Mouse (Mus musculus) embryonic fibroblast, embryonic 13.5 days (primary cell): ENCODE measurements around the gene Gpr39. TPM values are rescaled to one million over a fixed set of nuclear protein-coding genes. Genes with fewer than 3 reads are reported as not detected.

Experiments
- H3K27ac ChIP-seq: 2 replicates; pipeline ENCODE4 v1.5.1; 2012; ENCODE audit warnings: low read length, control low read depth, inconsistent platforms; ENCODE audit not compliant: insufficient read depth
- H3K4me1 ChIP-seq: 2 replicates; pipeline ENCODE4 v1.6.1; 2011; ENCODE audit warnings: low read length; ENCODE audit not compliant: control insufficient read depth, insufficient read depth
- H3K4me3 ChIP-seq: 2 replicates; pipeline ENCODE4 v1.5.1; 2011; ENCODE audit warnings: mild to moderate bottlenecking, control low read depth, low read length; ENCODE audit not compliant: insufficient read depth
- CTCF ChIP-seq: IDR thresholded peaks from 2 replicates; pipeline ENCODE4 v1.5.1; 2011; ENCODE audit warnings: mild to moderate bottlenecking, control low read depth, low read length, moderate library complexity, borderline replicate concordance; ENCODE audit not compliant: insufficient read depth
- POLR2A ChIP-seq: IDR thresholded peaks from 2 replicates; pipeline ENCODE4 v1.6.1; 2011; ENCODE audit warnings: low read depth, mild to moderate bottlenecking, control low read depth, low read length, moderate library complexity
- polyA plus RNA-seq: library from polyadenylated mRNA; stranded (reverse); fragments of >200 nt; gene quantifications from 2 replicates; pipeline ENCODE4 v1.2.4, GENCODE M21; 2011; ENCODE audit warnings: low read depth; ENCODE audit not compliant: missing spikeins, insufficient read length

Gene Gpr39
- polyA plus RNA-seq, 1 experiment = 1.2 TPM

DNA sequence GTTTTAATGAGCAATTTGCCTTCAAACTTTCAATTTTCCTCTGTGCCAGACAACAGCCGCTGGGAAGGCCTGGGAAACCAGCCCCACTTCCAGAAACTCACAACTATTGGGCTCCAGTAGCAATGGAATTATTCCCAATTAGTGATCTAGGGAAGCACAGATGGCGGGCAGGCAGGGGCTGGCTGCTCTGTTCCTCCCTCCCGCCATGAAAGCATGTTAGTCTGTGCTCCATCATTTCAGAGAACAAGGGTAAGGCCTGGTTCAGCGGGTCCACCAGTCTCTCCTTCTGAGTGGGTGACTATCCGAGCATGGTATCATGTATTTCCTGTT, 83.9 kb downstream of the Gpr39 start:
- TF ChIP-seq CTCF = no peak
- no peak for TF ChIP-seq POLR2A
- Histone ChIP-seq H3K4me3 (no peak overlapping the region), H3K4me1 (no peaks in the 10 kb centered on the region), H3K27ac (no peak overlapping the region)

GRCm38 (mm10) chr1:125762076-125762475, 85.3 kb downstream of the Gpr39 start:
- H3K4me3 ChIP-seq = no peak overlapping the region
- no peak overlapping the region for H3K27ac ChIP-seq
- TF ChIP-seq POLR2A (no peak), CTCF (no peak)
- H3K4me1 ChIP-seq = no peaks in the 10 kb centered on the region

DNA sequence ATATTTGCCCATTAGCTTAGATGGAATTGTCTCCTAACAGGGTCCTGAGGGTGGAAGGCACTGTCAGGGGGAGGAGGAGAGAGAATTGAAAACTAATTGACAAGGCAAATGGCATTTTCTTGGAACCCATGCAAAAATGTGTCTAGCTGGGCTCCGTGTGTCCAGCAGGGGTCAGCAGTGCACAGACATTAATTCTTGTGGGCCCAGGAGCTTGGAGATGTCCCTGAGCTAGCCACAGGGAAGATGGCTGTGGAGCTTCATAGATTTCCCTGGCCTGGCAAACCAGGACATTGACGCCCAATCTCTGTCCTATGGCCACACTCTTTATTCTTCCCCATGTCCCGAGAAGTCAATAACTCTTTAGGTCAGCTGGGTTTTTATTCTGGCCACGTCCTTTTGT, 113.0 kb downstream of the Gpr39 start:
- TF ChIP-seq POLR2A = no peak
- peak; percentile 70 for TF ChIP-seq CTCF
- Histone ChIP-seq H3K4me3 (no peak overlapping the region), H3K4me1 (no peaks in the 10 kb centered on the region), H3K27ac (no peak overlapping the region)

- no peak for TF ChIP-seq POLR2A
- TF ChIP-seq CTCF = no peak
- Histone ChIP-seq H3K27ac (no peak overlapping the region), H3K4me3 (no peak overlapping the region), H3K4me1 (no peaks in the 10 kb centered on the region)
Measured at GRCm38 (mm10) chr1:125800506-125800905, 123.7 kb downstream of the Gpr39 start.

- H3K27ac ChIP-seq = no peak overlapping the region
- H3K4me3 ChIP-seq = no peak overlapping the region
- TF ChIP-seq CTCF (no peak), POLR2A (no peak)
- no peaks in the 10 kb centered on the region for H3K4me1 ChIP-seq
Measured at GRCm38 (mm10) chr1:125808426-125808825, 131.6 kb downstream of the Gpr39 start.

GRCm38 (mm10) chr1:125813141-125813782, 136.5 kb downstream of the Gpr39 start:
- Histone ChIP-seq H3K4me1 (no peaks in the 10 kb centered on the region), H3K4me3 (no peak overlapping the region), H3K27ac (no peak overlapping the region)
- TF ChIP-seq POLR2A = no peak
- TF ChIP-seq CTCF = no peak

GRCm38 (mm10) chr1:125821101-125821500, 144.3 kb downstream of the Gpr39 start:
- TF ChIP-seq POLR2A = no peak
- no peak for TF ChIP-seq CTCF
- no peak overlapping the region for H3K4me3 ChIP-seq
- H3K4me1 ChIP-seq = no peaks in the 10 kb centered on the region
- no peak overlapping the region for H3K27ac ChIP-seq

GRCm38 (mm10) chr1:125823611-125824010, 146.8 kb downstream of the Gpr39 start:
- Histone ChIP-seq H3K4me3 (no peak overlapping the region), H3K27ac (no peak overlapping the region), H3K4me1 (no peaks in the 10 kb centered on the region)
- no peak for TF ChIP-seq CTCF
- no peak for TF ChIP-seq POLR2A

DNA sequence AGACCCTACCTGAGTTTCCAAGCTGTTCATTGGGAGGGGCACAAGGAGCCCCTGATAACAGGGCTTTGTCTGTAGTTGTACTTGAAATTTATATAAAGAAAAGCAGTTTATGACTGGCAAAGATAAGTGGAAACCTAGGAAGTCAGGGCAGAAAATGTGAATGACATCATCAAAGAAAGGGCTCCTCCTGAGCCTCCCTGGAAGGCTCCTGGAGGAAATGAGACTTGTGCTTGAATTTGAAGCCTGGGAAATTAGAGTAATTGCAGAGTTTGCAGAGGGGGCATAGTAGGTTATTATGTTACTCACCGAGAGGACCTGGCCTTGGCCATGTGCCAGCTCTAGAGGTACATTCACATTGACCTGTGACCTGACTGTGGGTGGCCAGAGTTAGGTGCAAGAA, 160.7 kb downstream of the Gpr39 start:
- Histone ChIP-seq H3K4me3 (no peak overlapping the region), H3K4me1 (no peaks in the 10 kb centered on the region), H3K27ac (no peak overlapping the region)
- no peak for TF ChIP-seq CTCF
- no peak for TF ChIP-seq POLR2A

DNA sequence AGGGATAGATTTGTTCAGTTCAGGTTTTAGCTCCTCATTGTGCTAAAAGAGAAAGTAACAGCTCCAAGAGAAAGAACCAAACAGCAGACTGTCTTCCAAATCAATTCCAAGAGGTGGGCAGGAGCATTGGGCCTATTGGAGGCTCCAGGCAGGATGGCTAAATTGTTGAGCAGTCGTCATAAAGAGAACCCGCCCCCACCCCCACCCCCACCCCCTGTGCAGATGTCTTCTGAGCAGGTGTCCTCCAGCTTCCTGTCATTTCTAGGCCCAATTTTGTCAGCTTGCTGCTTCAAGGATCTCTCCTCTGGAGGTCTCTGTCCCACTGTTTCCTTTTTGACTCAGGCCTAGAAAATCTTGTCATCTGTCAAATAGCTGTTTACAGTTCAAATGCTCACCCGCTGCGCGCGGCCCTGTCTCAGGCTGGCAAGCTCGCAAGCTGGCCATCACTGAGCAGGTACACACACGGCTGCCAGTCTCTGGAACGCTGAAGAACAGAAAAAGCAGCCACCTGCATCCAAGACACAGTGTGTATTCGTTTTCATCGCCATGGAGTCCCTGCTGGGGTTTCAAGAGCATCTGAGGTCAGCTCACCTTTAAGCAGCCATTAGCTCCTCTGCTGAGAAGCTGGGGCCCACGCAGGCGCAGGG, 163.1 kb downstream of the Gpr39 start:
- Histone ChIP-seq H3K4me1 (no peaks in the 10 kb centered on the region), H3K4me3 (no peak overlapping the region), H3K27ac (no peak overlapping the region)
- TF ChIP-seq POLR2A = no peak
- TF ChIP-seq CTCF = no peak

DNA sequence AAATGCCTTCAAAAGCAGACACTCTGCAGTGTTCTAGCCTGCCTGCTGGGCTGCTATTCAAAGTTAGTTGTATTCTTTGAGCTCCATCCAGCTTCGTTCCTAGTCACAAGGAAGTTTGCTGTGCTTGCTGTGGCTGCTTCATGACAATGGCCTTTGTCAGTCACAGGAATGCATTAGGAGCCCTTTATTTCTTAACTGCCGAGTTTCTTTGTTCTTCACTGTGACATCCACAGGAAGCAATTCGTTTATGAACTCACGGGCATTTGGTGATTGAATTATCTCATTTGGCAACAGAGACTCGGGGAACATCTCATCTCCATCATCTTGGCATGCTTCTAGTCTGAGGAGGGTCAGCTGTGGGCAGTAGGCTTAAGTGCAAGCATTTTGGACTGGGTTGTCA, 177.9 kb downstream of the Gpr39 start:
- TF ChIP-seq POLR2A = no peak
- no peak for TF ChIP-seq CTCF
- Histone ChIP-seq H3K4me3 (no peak overlapping the region), H3K4me1 (no peaks in the 10 kb centered on the region), H3K27ac (no peak overlapping the region)
